Mouse (Mus musculus): ENCODE results near the gene Sppl3.

Sppl3 gene

GRCm38 (mm10) chr5:115000503-115000902 lies 10.4 kb upstream of the Sppl3 start:
- DNase-seq (ENCODE audit: low spot score), result no peak

DNA sequence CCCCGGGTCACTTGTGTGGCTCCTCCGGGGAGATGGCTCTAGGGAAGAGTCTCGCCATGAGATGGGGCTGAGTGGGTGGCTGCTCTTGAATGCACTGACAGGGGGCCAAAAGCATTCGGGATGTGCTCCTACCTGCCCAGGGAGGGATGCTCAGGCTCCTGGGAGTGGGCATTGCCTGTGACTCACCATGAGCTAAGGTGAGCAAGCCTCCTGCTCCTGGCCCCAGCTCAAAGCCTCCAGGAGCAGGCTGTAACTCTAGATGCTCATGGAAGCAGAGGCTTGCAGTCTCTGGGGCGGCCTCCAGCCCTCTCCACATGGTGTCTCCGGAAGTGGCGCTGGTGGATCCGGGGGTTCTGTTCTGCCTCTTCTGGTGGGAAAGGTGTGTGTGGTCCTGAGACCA lies 9.5 kb upstream of the Sppl3 start:
- no peak for DNase-seq (ENCODE audit: low spot score)

DNA sequence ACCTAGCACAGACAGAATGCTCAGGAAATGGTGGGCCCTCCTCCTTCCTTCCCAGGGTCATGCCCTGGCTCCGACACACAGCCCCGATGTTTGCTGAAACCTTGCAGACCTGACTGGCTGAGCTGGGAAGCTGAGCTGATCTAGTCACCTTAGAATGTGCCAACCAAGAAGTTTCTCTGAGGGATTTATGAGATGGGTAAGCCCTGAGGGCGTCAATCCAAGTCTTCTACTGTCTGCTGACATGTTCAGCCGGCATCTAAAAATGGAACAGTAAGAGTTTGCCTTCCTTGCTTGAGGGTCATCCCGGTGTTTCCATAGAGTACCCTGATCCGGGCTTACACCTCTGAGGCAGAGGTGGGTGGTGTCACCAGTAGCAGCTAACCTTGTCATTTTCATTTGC lies 8.2 kb upstream of the Sppl3 start:
- DNase-seq (ENCODE audit: low spot score), result no peak

- DNase-seq (ENCODE audit: low spot score), result no peak
Observed at GRCm38 (mm10) chr5:115003224-115003873, 7.6 kb upstream of the Sppl3 start.

GRCm38 (mm10) chr5:115007768-115008167 lies 3.2 kb upstream of the Sppl3 start:
- no peak for DNase-seq (ENCODE audit: low spot score)

DNA sequence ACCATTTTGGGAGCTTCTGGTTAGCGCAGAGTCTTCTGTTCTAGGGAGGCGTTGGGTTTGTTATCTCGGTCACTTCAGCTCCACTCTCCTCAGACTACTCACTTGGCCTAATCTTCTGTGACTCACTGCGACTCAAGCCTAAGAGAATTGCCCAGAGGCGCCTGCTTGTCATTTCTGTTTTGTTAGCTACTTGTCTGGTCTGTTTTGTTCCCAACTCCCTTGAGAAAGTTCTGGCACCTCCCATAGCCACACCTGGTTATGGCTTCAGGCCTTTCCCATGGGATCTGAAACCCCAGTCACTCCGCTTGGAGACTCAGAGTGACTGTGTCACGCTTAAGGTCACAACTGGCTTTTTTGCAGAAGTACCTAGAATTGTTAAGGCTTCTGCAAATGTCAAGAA lies 2.6 kb upstream of the Sppl3 start:
- no peak for DNase-seq (ENCODE audit: low spot score)

- no peak for DNase-seq (ENCODE audit: low spot score)
Observed at GRCm38 (mm10) chr5:115009143-115009542, 1.8 kb upstream of the Sppl3 start.

DNA sequence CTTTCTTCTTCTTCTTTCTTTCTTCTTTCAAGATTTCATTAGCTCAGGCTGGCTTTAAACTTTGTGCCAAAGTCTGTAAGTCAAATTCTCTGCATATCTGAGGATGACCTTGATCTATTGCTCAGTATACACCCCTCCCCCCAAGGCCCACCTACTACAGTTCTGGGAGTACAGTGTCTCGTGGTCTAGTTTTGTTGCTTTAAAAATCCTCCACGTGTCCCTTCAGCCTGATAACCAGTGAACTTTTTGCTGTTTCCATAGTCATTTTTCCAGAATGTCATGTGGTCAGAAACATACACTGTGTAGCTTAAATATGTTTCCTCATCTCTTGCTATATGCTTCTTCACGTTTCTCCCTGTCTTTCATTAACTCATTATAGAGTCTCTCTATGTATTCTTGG lies 976 bp upstream of the Sppl3 start:
- DNase-seq (ENCODE audit: low spot score), result no peak

DNA sequence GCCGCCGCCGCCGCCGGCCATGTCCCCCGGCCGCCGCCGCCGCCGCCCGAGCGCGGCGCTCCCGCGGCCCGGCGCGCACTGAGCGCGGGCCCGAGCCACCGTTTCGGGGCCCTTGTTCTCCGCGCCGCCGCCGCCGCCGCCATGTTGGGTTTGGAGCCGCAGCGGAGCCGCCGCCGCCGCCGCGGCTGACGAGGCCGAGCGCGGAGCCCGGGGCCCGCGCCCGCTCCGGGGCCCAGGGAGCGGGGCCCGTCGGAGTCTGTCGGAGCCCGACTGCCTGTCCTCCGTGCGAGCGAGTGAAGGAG lies 231 bp downstream of the Sppl3 start:
- DNase-seq (ENCODE audit: low spot score), result no peak

DNA sequence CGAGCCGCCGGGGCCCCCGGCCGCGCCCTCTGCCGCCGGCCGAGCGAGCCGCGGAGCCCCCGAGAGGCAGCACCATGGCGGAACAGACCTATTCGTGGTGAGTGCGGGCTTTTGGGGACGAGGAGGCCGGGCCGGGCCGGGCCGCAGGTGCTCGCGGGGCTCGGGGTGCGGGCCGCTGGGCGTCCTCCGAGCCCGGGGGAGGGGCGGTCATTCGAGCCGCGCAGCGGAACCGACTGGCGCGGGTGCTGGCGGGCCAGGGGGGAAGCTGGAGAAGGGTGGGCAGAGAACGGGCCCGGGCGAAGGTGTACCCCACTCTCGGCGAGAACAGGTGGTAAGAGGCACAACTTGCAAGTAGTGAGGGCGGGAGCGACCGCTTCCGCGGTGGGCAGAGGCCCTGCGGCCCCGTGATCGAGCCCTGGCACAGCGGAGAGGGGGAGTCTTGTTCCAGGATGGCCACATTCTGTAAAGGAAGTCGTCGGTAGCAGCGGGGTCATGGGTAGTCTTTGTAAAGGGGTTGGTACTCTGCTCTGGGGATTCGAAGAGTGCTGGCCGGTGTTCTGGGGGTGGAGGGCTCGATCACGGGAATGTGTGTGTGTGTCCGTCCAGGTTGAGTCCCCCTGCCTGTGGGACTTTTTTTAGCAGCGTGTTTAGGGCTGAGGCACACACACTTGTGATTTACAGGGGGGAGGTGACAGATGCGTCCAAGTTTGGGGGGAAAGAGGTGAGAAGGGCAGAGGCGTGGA lies 753 bp downstream of the Sppl3 start:
- DNase-seq (ENCODE audit: low spot score), result no peak

- DNase-seq (ENCODE audit: low spot score), result no peak
Observed at GRCm38 (mm10) chr5:115013436-115013835, 2.5 kb downstream of the Sppl3 start.

- no peak for DNase-seq (ENCODE audit: low spot score)
Observed at GRCm38 (mm10) chr5:115014570-115014969, 3.6 kb downstream of the Sppl3 start.

DNA sequence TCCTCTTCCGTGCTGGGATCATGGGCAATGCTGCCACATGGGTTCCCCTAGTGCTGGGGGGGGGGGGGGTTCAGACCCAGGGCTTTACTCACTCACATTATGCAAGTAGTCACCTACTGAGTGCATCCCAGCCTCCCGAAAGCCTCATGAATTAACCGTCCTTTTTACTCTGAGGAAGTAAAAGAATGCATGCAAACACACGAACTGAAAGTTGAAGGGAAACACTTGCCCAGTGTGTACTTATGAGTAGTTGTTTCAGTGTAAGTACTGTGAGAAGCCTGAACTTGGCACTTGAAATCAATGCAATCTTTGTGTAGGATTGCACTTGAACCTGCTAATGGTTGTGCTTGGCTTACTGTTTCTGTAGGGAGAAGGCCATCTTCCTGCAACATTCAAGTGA lies 4.2 kb downstream of the Sppl3 start:
- DNase-seq (ENCODE audit: low spot score), result no peak

GRCm38 (mm10) chr5:115018270-115018669 lies 7.3 kb downstream of the Sppl3 start:
- no peak for DNase-seq (ENCODE audit: low spot score)

- DNase-seq (ENCODE audit: low spot score), result no peak
Observed at GRCm38 (mm10) chr5:115018813-115019212, 7.9 kb downstream of the Sppl3 start.

- no peak for DNase-seq (ENCODE audit: low spot score)
Observed at GRCm38 (mm10) chr5:115022021-115022420, 11.1 kb downstream of the Sppl3 start.

- no peak for DNase-seq (ENCODE audit: low spot score)
Observed at GRCm38 (mm10) chr5:115026170-115026569, 15.2 kb downstream of the Sppl3 start.

- no peak for DNase-seq (ENCODE audit: low spot score)
Observed at GRCm38 (mm10) chr5:115027109-115027508, 16.2 kb downstream of the Sppl3 start.

- no peak for DNase-seq (ENCODE audit: low spot score)
Observed at GRCm38 (mm10) chr5:115028920-115029319, 18.0 kb downstream of the Sppl3 start.

GRCm38 (mm10) chr5:115029509-115029908 lies 18.6 kb downstream of the Sppl3 start:
- no peak for DNase-seq (ENCODE audit: low spot score)

DNA sequence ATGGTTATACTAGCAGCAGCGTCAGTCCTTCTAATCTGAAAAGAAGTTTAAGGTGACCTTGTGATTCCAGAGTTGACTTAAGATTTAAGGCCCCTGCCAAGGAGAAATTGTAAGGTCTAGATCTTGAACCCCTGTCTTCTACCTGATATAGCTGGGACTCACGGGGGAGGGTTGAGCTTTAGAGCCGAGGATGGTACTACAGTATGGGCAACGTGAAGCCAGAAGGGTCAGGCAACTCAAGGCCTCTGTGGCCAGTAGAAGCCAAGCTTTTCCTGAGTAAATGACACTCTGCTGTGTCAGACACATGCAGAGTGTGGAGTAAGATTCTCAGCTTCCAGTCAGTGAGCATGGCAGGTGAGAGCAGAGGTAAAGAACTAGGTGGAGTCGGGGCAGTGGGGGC lies 20.6 kb downstream of the Sppl3 start:
- no peak for DNase-seq (ENCODE audit: low spot score)

DNA sequence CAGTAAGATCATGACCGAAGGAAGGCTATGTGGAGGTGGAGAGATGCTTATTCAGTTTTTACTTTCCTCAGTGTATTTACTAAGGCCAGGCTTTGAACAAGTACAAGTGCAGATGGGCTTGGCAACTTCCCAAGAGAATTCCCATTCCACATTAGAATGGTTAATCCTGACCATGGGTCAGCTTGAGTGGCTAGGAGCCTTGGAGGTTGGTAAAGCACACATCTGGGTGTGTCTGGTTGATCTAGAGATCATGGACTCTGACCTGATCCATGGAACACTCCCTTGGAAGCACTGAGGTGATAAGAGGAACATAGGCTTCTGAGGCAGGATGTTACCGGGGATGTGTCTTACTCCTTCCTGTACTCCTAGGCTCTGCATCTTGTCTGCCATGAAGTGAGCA lies 21.7 kb downstream of the Sppl3 start:
- no peak for DNase-seq (ENCODE audit: low spot score)

DNA sequence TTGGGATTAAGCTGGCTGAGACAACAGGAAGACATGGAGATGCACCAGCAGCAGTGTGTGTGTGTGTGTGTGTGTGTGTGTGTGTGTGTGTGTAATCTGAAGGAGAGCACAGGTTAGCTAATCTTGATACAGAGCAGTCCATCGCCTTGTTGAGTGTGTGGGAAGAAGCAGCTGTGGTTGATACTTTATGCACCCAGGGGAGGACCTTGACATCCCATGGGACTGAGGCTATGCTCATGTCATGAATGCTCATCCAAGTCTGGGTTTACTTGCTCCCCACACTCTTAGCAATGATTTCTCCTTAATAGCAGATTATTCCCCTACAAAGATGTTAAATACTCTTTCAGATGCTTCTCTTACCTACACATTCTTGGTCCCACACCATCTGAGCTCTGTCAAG lies 24.3 kb downstream of the Sppl3 start:
- no peak for DNase-seq (ENCODE audit: low spot score)

GRCm38 (mm10) chr5:115037099-115037498 lies 26.2 kb downstream of the Sppl3 start:
- DNase-seq (ENCODE audit: low spot score), result no peak

Measured in layer of hippocampus, adult 9-10 months (tissue).